Mouse (Mus musculus) frontal cortex, adult (tissue): ENCODE results near the gene Tmod1.

Experiments
- ATAC-seq: cut with Nextera tagmentation; 2 replicates; pipeline ENCODE4 v1.9.2; 2017; ENCODE audit warnings: mild to moderate bottlenecking, moderate library complexity, mixed read lengths; ENCODE audit not compliant: low TSS enrichment

The Tmod1 gene

GRCm38 (mm10) chr4:46089524-46090125 lies 50.9 kb downstream of the Tmod1 start:
- ATAC-seq = no peak

GRCm38 (mm10) chr4:46092429-46093076 lies 53.8 kb downstream of the Tmod1 start:
- ATAC-seq = peak; percentile 7; the same call in 1 of the 2 replicates

GRCm38 (mm10) chr4:46094916-46095825 lies 56.4 kb downstream of the Tmod1 start:
- peak; percentile 22 for ATAC-seq

GRCm38 (mm10) chr4:46095826-46096159 lies 57.1 kb downstream of the Tmod1 start:
- no peak for ATAC-seq

GRCm38 (mm10) chr4:46096546-46096945 lies 57.8 kb downstream of the Tmod1 start:
- no peak for ATAC-seq

- ATAC-seq = no peak
Observed at GRCm38 (mm10) chr4:46097591-46097990, 58.9 kb downstream of the Tmod1 start.

- no peak for ATAC-seq
Observed at GRCm38 (mm10) chr4:46099132-46099531, 60.4 kb downstream of the Tmod1 start.

DNA sequence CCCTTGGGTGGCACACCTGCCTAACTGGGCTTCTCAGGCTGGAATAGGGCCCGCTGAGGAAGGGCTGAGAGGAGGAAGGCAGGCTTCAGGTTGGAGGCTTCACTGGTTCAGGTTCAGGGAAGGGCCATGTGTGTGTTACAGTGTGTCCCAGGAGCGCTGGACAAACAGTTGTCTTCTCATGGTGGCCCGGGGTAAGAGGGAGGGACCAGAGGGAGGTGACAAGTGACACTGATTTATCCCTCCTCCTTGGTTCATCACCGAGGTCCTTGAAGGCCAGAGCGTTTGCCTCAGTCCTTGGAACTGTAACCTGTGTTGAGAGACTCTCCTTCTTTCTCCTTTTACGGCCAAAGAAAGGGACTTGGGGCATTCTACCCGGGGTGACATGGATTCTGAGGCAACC lies 61.8 kb downstream of the Tmod1 start:
- ATAC-seq = no peak

- ATAC-seq = no peak
Observed at GRCm38 (mm10) chr4:46101211-46101711, 62.5 kb downstream of the Tmod1 start.

DNA sequence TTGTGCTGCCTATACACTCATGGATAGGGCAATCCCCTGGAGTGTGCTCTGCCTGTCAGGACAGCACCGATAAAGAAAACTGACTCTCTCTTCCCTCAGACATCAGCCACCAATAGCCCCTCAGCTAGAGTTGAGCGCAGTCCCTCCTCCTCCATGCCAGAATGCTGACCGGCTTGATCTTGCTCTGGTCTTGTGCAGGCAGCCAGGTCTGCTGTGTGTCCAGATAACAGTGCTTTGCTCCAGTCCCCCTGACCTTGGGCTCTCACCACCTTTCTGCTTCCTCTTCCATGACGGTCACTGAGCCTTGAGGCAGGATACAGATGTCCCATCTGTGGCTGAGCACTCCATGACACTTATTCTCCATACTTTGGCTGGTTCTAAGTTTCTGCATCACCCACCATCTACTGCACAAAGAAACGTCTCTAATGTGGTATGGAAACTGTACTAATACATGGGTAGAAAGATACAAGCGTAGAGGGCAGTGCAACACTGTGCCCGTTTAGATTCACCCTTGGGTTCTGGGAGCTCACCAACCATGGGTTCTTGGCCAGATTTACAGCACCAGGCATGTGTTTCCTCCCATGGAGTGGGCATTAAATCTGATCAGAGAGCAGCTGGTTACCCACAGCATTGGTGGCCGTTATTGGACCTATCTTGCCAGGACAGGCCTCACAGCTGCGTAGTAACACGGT lies 63.5 kb downstream of the Tmod1 start:
- no peak for ATAC-seq

DNA sequence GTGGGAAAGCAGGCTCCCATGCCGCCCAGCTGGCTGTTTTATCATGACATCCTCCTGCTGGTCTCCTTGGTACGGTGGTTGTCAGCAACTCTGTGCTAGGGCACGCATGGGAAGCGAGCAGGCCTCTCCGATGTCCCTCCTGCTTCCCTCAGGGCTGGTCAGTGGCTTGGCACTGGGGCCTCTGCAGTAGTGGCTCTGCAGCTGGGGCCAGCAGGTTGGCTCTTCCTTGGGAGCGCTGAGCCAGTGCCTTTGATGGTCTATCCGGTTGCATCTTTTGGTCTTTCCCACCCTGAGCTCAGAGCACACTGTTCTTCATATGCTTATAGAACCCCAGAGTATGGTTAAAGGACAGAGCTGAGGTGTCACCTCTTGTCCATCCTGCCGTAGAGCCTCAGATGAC lies 71.3 kb downstream of the Tmod1 start:
- no peak for ATAC-seq

DNA sequence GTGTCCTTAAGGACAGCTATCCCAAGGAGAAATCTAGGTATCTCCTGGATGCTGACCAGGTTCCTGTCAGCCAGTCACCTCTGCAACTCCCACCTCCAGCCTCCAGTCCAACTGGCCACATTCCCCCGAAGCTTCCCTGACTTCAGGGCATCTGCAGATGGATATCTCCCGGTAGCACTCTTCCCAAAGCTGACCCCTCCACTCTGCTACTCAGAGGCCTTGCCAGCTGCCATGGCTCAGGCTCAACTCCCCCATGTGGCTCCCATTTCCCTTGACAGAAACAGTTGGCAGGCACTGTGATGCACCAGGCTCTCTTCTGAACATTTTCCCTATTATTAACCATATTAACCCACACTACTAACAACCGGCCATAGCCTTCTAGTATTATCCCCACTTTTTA lies 72.6 kb downstream of the Tmod1 start:
- ATAC-seq = no peak

DNA sequence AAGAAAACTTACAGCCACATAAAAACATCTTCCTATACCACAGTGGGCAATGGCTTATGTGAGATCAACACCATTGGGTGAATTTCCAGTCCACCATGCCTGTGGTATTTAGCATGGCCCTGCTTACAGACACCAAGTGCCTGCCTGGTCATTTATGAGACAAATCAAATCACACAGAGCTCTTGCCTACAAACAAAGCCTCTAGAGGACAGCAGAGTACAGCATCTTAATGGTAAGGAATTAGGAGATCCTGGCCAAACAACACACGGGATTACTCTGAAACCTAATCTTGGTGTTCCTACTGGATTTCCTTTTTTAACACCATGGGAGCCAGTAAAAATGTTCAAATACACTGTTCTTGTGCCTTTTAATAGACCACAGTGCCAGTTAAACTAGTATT lies 76.6 kb downstream of the Tmod1 start:
- no peak for ATAC-seq

DNA sequence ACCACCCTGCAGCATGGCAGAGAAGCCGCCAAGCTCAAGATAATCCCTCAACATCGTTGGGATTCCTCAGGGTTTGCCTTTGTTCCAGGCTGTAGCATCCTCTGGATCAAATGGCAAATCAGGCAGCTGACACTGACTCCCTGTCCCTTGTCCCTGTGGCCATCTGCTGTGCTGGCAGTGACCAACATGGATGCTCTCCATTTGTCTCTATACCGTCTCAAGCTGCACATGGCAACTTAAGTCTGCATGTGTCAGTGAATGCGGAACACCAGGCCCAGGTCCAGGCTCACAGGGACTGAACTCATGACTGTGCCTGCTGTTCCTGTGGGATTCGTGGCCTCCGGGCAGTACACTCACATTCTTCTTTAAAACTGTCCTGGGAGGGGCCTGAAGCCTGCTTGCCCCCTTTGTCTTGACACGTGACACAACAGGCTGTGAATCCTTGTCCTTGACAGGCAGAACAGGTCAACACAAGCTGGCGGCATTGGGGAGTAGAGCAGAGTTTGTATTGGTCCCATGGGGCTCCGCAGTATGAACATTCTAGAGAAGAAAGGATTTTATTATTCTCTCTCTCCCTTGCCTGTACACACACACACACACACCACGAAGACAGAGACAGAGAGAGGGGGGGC lies 77.9 kb downstream of the Tmod1 start:
- no peak for ATAC-seq

- ATAC-seq = no peak
Observed at GRCm38 (mm10) chr4:46117536-46117935, 78.8 kb downstream of the Tmod1 start.

GRCm38 (mm10) chr4:46119514-46120094 lies 80.9 kb downstream of the Tmod1 start:
- ATAC-seq = no peak

GRCm38 (mm10) chr4:46120767-46121166 lies 82.0 kb downstream of the Tmod1 start:
- ATAC-seq = no peak

DNA sequence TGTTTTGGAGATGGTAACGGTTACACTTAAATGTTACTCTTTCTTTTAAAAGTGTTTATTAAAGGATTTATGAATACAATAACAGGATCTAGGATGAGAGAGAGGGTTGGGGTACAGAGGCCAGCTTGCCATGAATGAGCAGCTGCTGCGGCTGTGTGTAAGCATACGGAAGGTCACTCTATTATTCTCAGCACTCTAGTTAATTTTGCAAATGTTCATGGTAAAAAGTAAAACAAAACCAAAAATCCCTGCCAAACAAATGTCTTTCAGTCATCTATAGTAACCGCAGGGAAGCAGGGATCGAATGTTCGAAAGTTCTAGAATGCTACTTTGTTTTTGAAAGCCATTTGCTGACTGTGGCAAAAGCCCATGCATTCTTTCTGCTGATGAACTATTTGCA lies 84.6 kb downstream of the Tmod1 start:
- ATAC-seq = no peak

- ATAC-seq = peak; percentile 82
Observed at GRCm38 (mm10) chr4:46126541-46126940, 87.8 kb downstream of the Tmod1 start.

DNA sequence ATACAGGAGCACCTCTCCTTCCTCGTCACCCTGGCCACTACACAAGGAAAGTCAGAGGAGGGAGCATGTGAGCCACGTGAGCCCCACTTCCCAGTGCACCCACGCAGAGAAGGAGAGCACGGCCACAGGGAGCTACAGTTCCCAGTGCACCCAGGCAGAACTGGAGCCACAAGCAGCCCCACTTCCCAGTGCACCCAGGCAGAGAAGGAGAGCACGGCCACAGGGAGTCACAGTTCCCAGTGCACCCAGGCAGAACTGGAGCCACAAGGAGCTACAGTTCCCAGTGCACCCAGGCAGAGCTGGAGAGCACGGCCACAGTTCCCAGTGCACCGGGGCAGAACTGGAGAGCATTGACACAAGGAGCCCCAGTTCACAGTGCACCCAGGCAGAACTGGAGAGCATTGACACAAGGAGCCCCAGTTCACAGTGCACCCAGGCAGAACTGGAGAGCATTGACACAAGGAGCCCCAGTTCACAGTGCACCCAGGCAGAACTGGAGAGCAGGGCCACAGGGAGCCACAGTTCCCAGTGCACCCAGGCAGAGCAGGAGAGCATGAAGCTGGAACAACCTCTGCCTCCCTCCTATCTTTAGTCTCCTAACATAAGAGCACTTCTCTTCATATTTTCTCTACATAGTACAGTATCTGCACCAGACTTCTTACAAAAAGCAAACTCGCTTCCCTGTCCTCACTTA lies 90.7 kb downstream of the Tmod1 start:
- peak; percentile 73 for ATAC-seq

DNA sequence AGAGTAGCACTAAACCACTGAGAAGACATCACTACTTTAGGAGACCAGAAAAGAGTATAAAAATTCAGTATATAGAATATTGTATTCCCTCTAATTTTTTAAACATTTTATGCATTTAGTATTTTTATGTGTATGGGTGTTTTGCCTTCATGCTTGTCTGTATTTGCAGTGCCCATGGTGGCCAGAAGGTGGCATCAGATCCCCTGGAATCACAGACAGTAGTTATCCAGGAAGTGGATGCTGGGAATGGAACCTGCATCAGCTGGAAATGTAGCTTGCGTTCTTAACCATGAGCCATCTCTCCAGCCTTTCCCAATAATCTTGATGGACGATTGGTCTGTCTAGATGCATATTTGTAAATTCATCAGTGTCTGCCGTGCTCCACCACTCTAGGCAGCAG lies 91.5 kb downstream of the Tmod1 start:
- no peak for ATAC-seq
